Mouse (Mus musculus) lung, embryonic 14.5 days (tissue): ENCODE measurements around the gene Kcnk16. TPM values are rescaled to one million over a fixed set of nuclear protein-coding genes. Genes with fewer than 3 reads are reported as not detected.

Source experiments
- ATAC-seq: fragments of 200-750 bp; cut with Nextera tagmentation; 2 replicates; pipeline ENCODE4 v1.8.0; 2017; ENCODE audit warnings: mild to moderate bottlenecking, moderate TSS enrichment, moderate library complexity; ENCODE audit not compliant: insufficient read depth
- DNase-seq: peaks from one replicate; pipeline ENCODE4 v3.0.0-alpha.2; 2015
- H3K27ac ChIP-seq: fragments of 300-500 bp; sonication (generic); 2 replicates; pipeline ENCODE4 v1.5.1; 2014; ENCODE audit warnings: low read depth, mild to moderate bottlenecking, moderate library complexity
- H3K27me3 ChIP-seq: fragments of 300-500 bp; sonication (generic); 2 replicates; pipeline ENCODE4 v1.6.1; 2014; ENCODE audit warnings: low read length, control low read depth; ENCODE audit not compliant: insufficient read depth
- H3K36me3 ChIP-seq: fragments of 300-500 bp; sonication (generic); 2 replicates; pipeline ENCODE4 v1.6.1; 2014; ENCODE audit warnings: control low read depth; ENCODE audit not compliant: insufficient read depth
- H3K4me1 ChIP-seq: fragments of 300-500 bp; sonication (generic); 2 replicates; pipeline ENCODE4 v1.6.1; 2014; ENCODE audit warnings: antibody characterized with exemption, control low read depth; ENCODE audit not compliant: insufficient read depth
- H3K4me2 ChIP-seq: fragments of 300-500 bp; sonication (generic); 2 replicates; pipeline ENCODE4 v1.6.1; 2014; ENCODE audit warnings: mild to moderate bottlenecking
- H3K4me3 ChIP-seq: fragments of 300-500 bp; sonication (generic); 2 replicates; pipeline ENCODE4 v1.5.1; 2014; ENCODE audit warnings: low read depth, low read length
- H3K9ac ChIP-seq: fragments of 300-500 bp; sonication (generic); 2 replicates; pipeline ENCODE4 v1.6.1; 2014
- H3K9me3 ChIP-seq: fragments of 300-500 bp; sonication (generic); 2 replicates; pipeline ENCODE4 v1.6.1; 2016; ENCODE audit warnings: low read depth, low read length, control low read depth
- CTCF ChIP-seq: IDR thresholded peaks from 2 replicates; pipeline ENCODE4 v1.5.1; 2016; ENCODE audit warnings: antibody characterized with exemption, low read depth
- WGBS: fragments of 180-500 bp; shearing (Covaris S2); extraction: QIAGEN DNeasy Blood & Tissue Kit; methylation state at CpG from one replicate; pipeline ENCODE4 v1.1.7; 2014; 5-methylcytosine and 5-hydroxymethylcytosine counted together
- polyA plus RNA-seq: library from polyadenylated mRNA; unstranded; fragments of >200 nt; fragmentation: Nextera tagmentation; extraction: Ambion mirVana; gene quantifications from 2 replicates; pipeline ENCODE4 v1.2.1, GENCODE M21; 2014

The Kcnk16 gene
- polyA plus RNA-seq, 1 experiment from 2014 or later, result 2.6 TPM

GRCm38 (mm10) chr14:20211754-20212601 is 57.0 kb downstream of the Kcnk16 start:
- TF ChIP-seq CTCF, result no peak
- ATAC-seq, result no peak

More at GRCm38 (mm10) chr14:20211754-20212601, 57.0 kb downstream of the Kcnk16 start:
- Histone ChIP-seq H3K4me1 (no peaks in the 10 kb centered on the region), H3K27ac (no peak overlapping the region), H3K9ac (no peak overlapping the region), H3K9me3 (no peaks in the 10 kb centered on the region), H3K36me3 (no peaks in the 10 kb centered on the region), H3K27me3 (no peaks in the 10 kb centered on the region), H3K4me3 (no peak overlapping the region), H3K4me2 (no peak overlapping the region)
- 55% methylated on average over 9 of the region's 9 CpGs for WGBS
- DNase-seq, result no peak

Other genes starting within 250 kb of the Kcnk16 start
- gene Saysd1, start 130.7 kb downstream of the Kcnk16 start, polyA plus RNA-seq, result 12.7 and 13.5 TPM in 2 replicates
- gene Kcnk5, start 87.4 kb downstream of the Kcnk16 start, polyA plus RNA-seq, result 9.3 and 10.7 TPM in 2 replicates
- 14.7 and 15.0 TPM in 2 replicates for gene Nudt13, start 25.5 kb upstream of the Kcnk16 start, polyA plus RNA-seq
- gene Ecd, start 78.9 kb upstream of the Kcnk16 start, polyA plus RNA-seq, result 56.8 and 60.6 TPM in 2 replicates
- 42.8 and 44.4 TPM in 2 replicates for gene Fam149b, start 79.0 kb upstream of the Kcnk16 start, polyA plus RNA-seq
- 165 and 183 TPM in 2 replicates for gene Dnajc9, start 119.7 kb upstream of the Kcnk16 start, polyA plus RNA-seq
- gene Mrps16, start 124.4 kb upstream of the Kcnk16 start, polyA plus RNA-seq, result 93.5 and 96.8 TPM in 2 replicates
- gene Cfap70, start 183.0 kb upstream of the Kcnk16 start, polyA plus RNA-seq, result 0.12 and 0.82 TPM in 2 replicates
- gene Anxa7, start 210.9 kb upstream of the Kcnk16 start, polyA plus RNA-seq, result 36.0 and 36.9 TPM in 2 replicates
- gene Mss51, start 227.7 kb upstream of the Kcnk16 start, polyA plus RNA-seq, result 0.96 and 1.4 TPM in 2 replicates